Mouse (Mus musculus) liver, embryonic 14.5 days (tissue): Measurements from ENCODE around the gene Wnt3.

Experiments used
- CTCF ChIP-seq: IDR thresholded peaks from 2 replicates; pipeline ENCODE4 v1.5.1; 2016; ENCODE audit warnings: antibody characterized with exemption, low read depth, control low read depth
- EP300 ChIP-seq: IDR thresholded peaks from 2 replicates; pipeline ENCODE4 v1.6.1; 2016; ENCODE audit warnings: antibody characterized with exemption, low read depth

- TF ChIP-seq CTCF (no peak), EP300 (no peak)
Observed at GRCm38 (mm10) chr11:103764601-103765000, 9.3 kb upstream of the Wnt3 start.
